Mouse (Mus musculus) midbrain, embryonic 11.5 days (tissue): Measurements from ENCODE around the gene Trnt1. TPM values are rescaled to one million over a fixed set of nuclear protein-coding genes. Genes with fewer than 3 reads are reported as not detected.

Experiments used
- ATAC-seq: fragments of 200-750 bp; cut with Nextera tagmentation; 2 replicates; pipeline ENCODE4 v1.8.0; 2017; ENCODE audit warnings: moderate TSS enrichment, moderate library complexity; ENCODE audit not compliant: low FRiP score
- DNase-seq: peaks from one replicate; pipeline ENCODE4 v3.0.0; 2015; ENCODE audit warnings: low spot score; ENCODE audit errors: missing footprints
- H3K27ac ChIP-seq: fragments of 300-500 bp; sonication (generic); 2 replicates; pipeline ENCODE4 v1.5.1; 2014; ENCODE audit warnings: low read depth, low read length
- H3K27me3 ChIP-seq: fragments of 300-500 bp; sonication (generic); 2 replicates; pipeline ENCODE4 v1.6.1; 2014; ENCODE audit warnings: mild to moderate bottlenecking, low read length, moderate library complexity, mixed read lengths; ENCODE audit not compliant: control insufficient read depth, insufficient read depth
- H3K36me3 ChIP-seq: fragments of 300-500 bp; sonication (generic); 2 replicates; pipeline ENCODE4 v1.6.1; 2014; ENCODE audit warnings: mild to moderate bottlenecking, low read length, moderate library complexity, mixed read lengths; ENCODE audit not compliant: control insufficient read depth, insufficient read depth
- H3K4me1 ChIP-seq: fragments of 300-500 bp; sonication (generic); 2 replicates; pipeline ENCODE4 v1.6.1; 2014; ENCODE audit warnings: low read length; ENCODE audit not compliant: control insufficient read depth, insufficient read depth
- H3K4me2 ChIP-seq: fragments of 300-500 bp; sonication (generic); 2 replicates; pipeline ENCODE4 v1.6.1; 2014; ENCODE audit warnings: mild to moderate bottlenecking, moderate library complexity
- H3K4me3 ChIP-seq: fragments of 300-500 bp; sonication (generic); 2 replicates; pipeline ENCODE4 v1.5.1; 2014; ENCODE audit warnings: low read depth, low read length
- H3K9ac ChIP-seq: fragments of 300-500 bp; sonication (generic); 2 replicates; pipeline ENCODE4 v1.6.1; 2014; ENCODE audit warnings: low read length
- H3K9me3 ChIP-seq: fragments of 300-500 bp; sonication (generic); 2 replicates; pipeline ENCODE4 v1.6.1; 2016; ENCODE audit warnings: low read length; ENCODE audit not compliant: control insufficient read depth
- WGBS: fragments of 180-500 bp; shearing (Covaris S2); extraction: QIAGEN DNeasy Blood & Tissue Kit; methylation state at CpG from one replicate; pipeline ENCODE4 v1.1.7; 2014; 5-methylcytosine and 5-hydroxymethylcytosine counted together
- polyA plus RNA-seq: library from polyadenylated mRNA; unstranded; fragments of >200 nt; fragmentation: Nextera tagmentation; extraction: Ambion mirVana; gene quantifications from 2 replicates; pipeline ENCODE4 v1.2.1, GENCODE M21; 2014

Gene Trnt1
- polyA plus RNA-seq, 1 experiment from 2014 or later, result 79.8 TPM

- WGBS, result 86% methylated on average over 7 of the region's 7 CpGs
- no peak for DNase-seq
- Histone ChIP-seq H3K4me1 (no peaks in the 10 kb centered on the region), H3K4me3 (no peak overlapping the region), H3K9me3 (no peaks in the 10 kb centered on the region), H3K36me3 (no peaks in the 10 kb centered on the region), H3K4me2 (no peak overlapping the region), H3K27me3 (no peaks in the 10 kb centered on the region), H3K27ac (no peak overlapping the region), H3K9ac (no peak overlapping the region)
- ATAC-seq, result no peak
These were observed 23.1 kb upstream of the Trnt1 start for GRCm38 (mm10) chr6:106745673-106746394.

GRCm38 (mm10) chr6:106747251-106747650 is 21.7 kb upstream of the Trnt1 start:
- no peak for DNase-seq

GRCm38 (mm10) chr6:106747804-106748203 is 21.1 kb upstream of the Trnt1 start:
- ATAC-seq (no peak), DNase-seq (no peak)
- H3K4me1 ChIP-seq, result no peaks in the 10 kb centered on the region
- H3K27me3 ChIP-seq, result no peaks in the 10 kb centered on the region
- H3K9me3 ChIP-seq, result no peaks in the 10 kb centered on the region
- H3K27ac ChIP-seq, result no peak overlapping the region
- 80% methylated on average over 3 of the region's 3 CpGs for WGBS
- H3K9ac ChIP-seq, result no peak overlapping the region
- H3K4me2 ChIP-seq, result no peak overlapping the region
- H3K36me3 ChIP-seq, result no peaks in the 10 kb centered on the region
- no peak overlapping the region for H3K4me3 ChIP-seq

More at GRCm38 (mm10) chr6:106747251-106747650, 21.7 kb upstream of the Trnt1 start:
- Histone ChIP-seq H3K27ac (no peak overlapping the region), H3K4me1 (no peaks in the 10 kb centered on the region), H3K9me3 (no peaks in the 10 kb centered on the region), H3K27me3 (no peaks in the 10 kb centered on the region), H3K36me3 (no peaks in the 10 kb centered on the region), H3K9ac (no peak overlapping the region), H3K4me2 (no peak overlapping the region), H3K4me3 (no peak overlapping the region)
- no peak for ATAC-seq
- 98% methylated on average over 5 of the region's 5 CpGs for WGBS

GRCm38 (mm10) chr6:106748887-106749388 is 20.0 kb upstream of the Trnt1 start, which contains the start of gene Il5ra:
TSS of gene Il5ra (minus strand) at chr6:106749037.
- Histone ChIP-seq H3K9me3 (no peaks in the 10 kb centered on the region), H3K9ac (no peak within 1 kb of the TSS), H3K27me3 (no peaks in the 10 kb centered on the region), H3K4me3 (no peak within 1 kb of the TSS), H3K36me3 (no peaks in the 10 kb centered on the region), H3K4me2 (no peak within 1 kb of the TSS), H3K4me1 (no peaks in the 10 kb centered on the region), H3K27ac (no peak within 1 kb of the TSS)
- WGBS, result 78% methylated on average over 6 of the region's 6 CpGs
- DNase-seq, result no peak
- no peak for ATAC-seq

- no peaks in the 10 kb centered on the region for H3K9me3 ChIP-seq
- no peaks in the 10 kb centered on the region for H3K36me3 ChIP-seq
- H3K27me3 ChIP-seq, result no peaks in the 10 kb centered on the region
- no peak overlapping the region for H3K9ac ChIP-seq
- 90% methylated on average over 7 of the region's 7 CpGs for WGBS
- DNase-seq, result no peak
- no peaks in the 10 kb centered on the region for H3K4me1 ChIP-seq
- H3K27ac ChIP-seq, result no peak overlapping the region
- H3K4me3 ChIP-seq, result no peak overlapping the region
- H3K4me2 ChIP-seq, result no peak overlapping the region
- no peak for ATAC-seq
These were observed 18.6 kb upstream of the Trnt1 start for GRCm38 (mm10) chr6:106750291-106750690.

- Histone ChIP-seq H3K27me3 (no peaks in the 10 kb centered on the region), H3K27ac (no peak overlapping the region), H3K9ac (no peak overlapping the region), H3K4me1 (no peaks in the 10 kb centered on the region), H3K4me2 (no peak overlapping the region), H3K36me3 (no peaks in the 10 kb centered on the region), H3K9me3 (no peaks in the 10 kb centered on the region), H3K4me3 (no peak overlapping the region)
- no peak for DNase-seq
- ATAC-seq, result no peak
- WGBS, result 86% methylated on average over 3 of the region's 3 CpGs
These were observed 10.6 kb upstream of the Trnt1 start for GRCm38 (mm10) chr6:106758299-106758698.

GRCm38 (mm10) chr6:106760473-106761218 is 8.3 kb upstream of the Trnt1 start:
- H3K9ac ChIP-seq, result no peak overlapping the region
- 85% methylated on average over 3 of the region's 3 CpGs for WGBS
- H3K36me3 ChIP-seq, result no peaks in the 10 kb centered on the region
- DNase-seq (no peak), ATAC-seq (no peak)
- H3K27me3 ChIP-seq, result no peaks in the 10 kb centered on the region
- H3K4me1 ChIP-seq, result no peaks in the 10 kb centered on the region
- H3K9me3 ChIP-seq, result no peaks in the 10 kb centered on the region
- H3K4me3 ChIP-seq, result no peak overlapping the region
- no peak overlapping the region for H3K4me2 ChIP-seq
- H3K27ac ChIP-seq, result no peak overlapping the region

- Histone ChIP-seq H3K27me3 (no peaks in the 10 kb centered on the region), H3K27ac (no peak overlapping the region), H3K4me3 (no peak overlapping the region), H3K9ac (no peak overlapping the region), H3K9me3 (no peaks in the 10 kb centered on the region), H3K36me3 (no peaks in the 10 kb centered on the region), H3K4me2 (no peak overlapping the region), H3K4me1 (no peaks in the 10 kb centered on the region)
- WGBS, result 80% methylated on average over 1 of the region's 1 CpGs
- no peak for ATAC-seq
- DNase-seq, result no peak
These were observed 7.4 kb upstream of the Trnt1 start for GRCm38 (mm10) chr6:106761486-106761885.

- no peak overlapping the region for H3K27ac ChIP-seq
- H3K4me1 ChIP-seq, result peaks cover 7% of the 10 kb centered on the region; the same call in 1 of the 2 replicates
- no peak overlapping the region for H3K4me2 ChIP-seq
- no peaks in the 10 kb centered on the region for H3K27me3 ChIP-seq
- H3K9me3 ChIP-seq, result no peaks in the 10 kb centered on the region
- no peak overlapping the region for H3K4me3 ChIP-seq
- 80% methylated on average over 1 of the region's 1 CpGs for WGBS
- H3K9ac ChIP-seq, result no peak overlapping the region
- no peaks in the 10 kb centered on the region for H3K36me3 ChIP-seq
- DNase-seq (no peak), ATAC-seq (no peak)
These were observed 3.0 kb upstream of the Trnt1 start for GRCm38 (mm10) chr6:106765892-106766291.
